Mouse (Mus musculus) adrenal gland, adult 8-10 months (tissue): ENCODE data around the gene Bean1. TPM values are rescaled to one million over a fixed set of nuclear protein-coding genes. Genes with fewer than 3 reads are reported as not detected.

Source experiments
- DNase-seq: peaks from one replicate; pipeline ENCODE4 v3.0.0; 2022
- total RNA-seq, 4 experiments: library from RNA; stranded (reverse); gene quantifications; 2 replicates each; pipeline ENCODE4 v1.2.4; 2022

Gene Bean1
- total RNA-seq, 4 experiments from 2014 or later: 3.3 to 10.8 (median 4.8) TPM

DNA sequence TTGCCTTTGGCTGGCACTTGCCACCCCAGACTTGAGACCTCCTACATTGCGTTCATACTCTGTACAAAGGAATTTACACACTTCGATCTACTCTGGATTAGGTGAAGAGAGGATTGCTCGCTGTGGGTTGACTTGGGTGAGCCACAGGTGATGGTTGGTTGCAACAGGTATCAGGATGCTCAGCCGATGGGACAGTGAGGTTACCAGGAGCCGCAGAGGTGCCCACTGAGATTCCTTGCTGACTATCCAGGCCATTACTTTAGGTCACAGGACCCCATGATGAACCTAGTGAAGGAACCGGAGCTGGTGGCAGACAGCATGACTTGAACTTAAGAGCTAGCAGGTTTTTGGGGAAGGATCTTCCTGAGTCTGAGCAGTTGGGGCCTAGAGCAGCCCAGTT lies 2.2 kb downstream of the Bean1 start:
- DNase-seq: no peak

DNA sequence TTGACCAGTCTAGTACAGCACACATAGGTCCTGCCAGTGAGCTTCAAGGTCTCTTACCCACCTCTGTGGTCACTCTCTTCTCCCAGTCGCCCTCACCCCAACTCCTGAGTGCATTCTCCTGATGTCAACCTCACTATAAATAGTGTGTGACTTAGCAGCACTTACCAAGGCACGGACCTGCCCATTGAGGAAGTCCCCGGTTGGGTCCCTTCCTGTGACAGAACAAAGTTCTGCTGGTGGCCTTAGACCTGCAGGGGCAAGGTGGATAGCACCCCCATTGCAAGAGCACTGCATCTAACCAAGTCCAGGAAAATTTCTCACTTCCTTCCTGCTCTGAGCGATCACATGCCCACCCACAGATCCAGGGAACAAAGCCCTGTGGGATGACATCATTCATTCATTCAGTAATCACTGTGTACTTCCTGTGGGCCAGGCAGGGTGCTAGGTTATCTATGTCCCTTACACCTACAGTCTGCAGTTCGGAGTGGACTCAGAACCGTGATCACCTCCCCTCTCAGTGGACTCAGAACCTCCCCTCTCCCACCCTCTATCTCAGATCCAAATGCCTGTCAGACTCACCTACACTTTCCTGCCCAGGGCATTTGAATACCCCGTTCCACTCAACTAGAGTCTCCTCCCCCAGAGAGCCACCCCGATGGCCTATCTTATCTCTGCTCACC lies 5.7 kb downstream of the Bean1 start:
- no peak for DNase-seq

DNA sequence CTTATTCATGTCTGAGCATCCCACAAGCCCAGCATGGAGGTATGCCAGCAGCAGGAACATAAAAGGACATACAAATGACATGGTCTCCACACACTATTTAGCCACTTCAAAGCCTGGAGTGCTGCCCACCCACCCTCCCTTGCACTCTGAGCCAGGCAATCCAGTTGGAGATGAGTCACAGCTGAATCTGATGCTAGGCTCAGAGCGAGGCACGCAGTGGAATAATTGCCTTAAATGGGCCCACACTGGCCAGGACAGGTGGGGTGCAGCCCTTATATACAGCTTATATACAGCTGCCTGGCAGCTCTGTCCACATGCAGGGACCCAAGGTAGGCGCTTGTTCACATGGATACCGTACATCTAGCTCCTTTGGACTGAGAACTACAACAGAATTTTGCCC lies 6.8 kb downstream of the Bean1 start:
- no peak for DNase-seq

DNA sequence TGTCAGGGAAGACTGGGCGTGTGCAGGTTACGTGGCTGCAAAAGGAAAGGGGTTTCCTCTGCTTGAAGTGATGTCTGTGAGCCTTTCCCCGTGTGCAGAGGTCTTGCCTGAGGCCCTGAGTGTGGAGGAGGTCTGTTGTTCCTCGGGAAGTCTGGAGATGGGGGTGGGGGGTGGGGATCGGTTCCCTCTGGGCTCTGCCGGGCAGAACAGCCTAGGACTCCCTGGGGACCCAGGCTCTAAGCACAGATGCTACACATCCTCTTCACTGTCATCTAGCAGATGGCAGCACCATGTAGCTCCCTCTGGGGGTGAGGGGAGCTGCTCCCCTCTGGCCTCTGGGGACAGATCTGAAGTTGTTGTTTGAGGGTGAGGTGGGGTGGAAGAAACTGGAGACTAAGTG lies 14.7 kb downstream of the Bean1 start:
- DNase-seq: no peak

DNA sequence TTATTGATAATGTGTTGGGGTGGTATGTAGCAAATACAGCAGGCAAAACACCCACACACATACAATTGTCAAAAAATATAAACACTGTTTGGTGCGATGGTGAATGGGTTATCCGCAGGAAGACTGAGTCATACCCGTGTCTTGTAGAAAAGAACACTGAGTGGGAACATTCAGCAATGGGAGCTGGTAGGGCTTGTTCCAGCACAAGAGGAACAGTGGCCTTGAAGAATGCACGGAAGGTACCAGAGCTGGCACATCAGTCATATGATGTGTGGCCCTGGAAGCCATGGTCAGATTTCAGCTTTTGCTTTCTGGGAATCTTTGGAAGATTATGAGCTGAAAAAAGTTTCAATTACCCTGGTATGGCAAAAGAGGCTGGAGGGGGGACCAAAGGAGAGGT lies 16.6 kb downstream of the Bean1 start:
- DNase-seq: no peak

DNA sequence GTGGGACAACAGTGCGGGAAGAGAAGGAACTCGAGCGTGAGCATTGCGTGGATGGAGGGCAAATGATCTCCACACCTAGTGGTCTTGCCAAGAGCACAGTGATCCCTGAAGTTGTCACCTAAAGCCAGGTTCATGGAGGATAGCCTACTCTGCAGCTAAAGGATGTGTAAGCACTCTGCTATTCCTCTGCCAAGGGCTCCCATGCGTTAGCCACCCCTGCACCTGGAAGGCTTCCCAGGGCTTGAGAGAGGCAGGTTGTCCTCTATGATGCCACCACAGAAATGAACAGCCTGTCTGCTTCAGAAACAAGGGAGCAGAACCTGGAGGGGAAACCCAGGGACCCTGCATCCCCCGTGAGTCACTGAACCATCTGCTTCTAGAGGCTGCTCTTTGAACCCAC lies 17.4 kb downstream of the Bean1 start:
- no peak for DNase-seq

DNA sequence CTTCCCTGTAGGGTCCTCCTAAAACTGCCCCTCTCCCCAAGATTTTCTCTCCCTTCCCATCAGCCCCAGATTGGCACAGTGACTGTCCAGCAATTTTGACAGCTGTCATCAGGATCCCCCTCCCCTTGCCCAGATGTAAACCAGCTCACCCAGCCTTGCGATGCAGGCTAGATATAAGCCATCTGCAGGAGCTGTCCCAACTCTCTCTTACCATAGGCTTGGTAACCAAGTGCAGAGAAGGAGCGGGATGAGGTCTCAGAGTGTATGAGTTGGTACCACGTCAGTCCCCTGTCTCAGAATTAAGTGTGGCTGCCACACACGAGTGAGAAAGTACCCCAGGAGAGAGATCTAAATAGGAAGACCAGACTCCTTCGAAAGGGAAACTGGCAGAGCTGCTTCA lies 18.2 kb downstream of the Bean1 start:
- no peak for DNase-seq

DNA sequence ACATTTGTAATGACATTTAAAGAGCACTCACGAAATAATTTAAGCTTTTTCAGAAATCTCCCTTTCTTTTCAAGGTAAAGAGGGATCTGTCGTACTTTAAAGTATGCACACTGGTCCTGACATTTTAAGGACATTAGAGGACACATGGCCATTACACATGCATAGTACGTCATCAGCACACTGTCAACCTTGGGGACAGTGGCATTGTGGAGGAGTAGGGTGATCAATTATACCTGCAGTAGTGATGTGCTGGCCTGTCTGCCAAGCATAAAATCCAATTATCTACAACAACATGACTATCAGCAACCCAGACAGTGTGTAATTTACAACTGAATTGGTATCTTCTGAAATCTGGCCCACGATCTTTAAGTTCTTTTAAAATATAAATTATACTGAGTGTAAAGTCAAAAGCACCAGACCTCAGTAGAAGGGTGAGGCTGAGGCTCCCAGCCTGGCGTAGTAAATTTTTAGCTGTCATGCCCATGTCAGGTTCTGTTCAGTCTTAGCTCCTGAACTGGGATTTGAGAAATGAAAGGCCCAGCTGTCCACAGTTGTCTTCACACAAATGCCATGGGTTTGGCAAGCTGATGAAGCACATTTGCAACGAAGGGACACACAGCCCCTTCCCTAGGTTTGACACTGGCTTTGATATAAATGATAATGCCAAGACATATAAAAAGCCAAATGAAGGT lies 20.7 kb downstream of the Bean1 start:
- DNase-seq: peak; percentile 62

DNA sequence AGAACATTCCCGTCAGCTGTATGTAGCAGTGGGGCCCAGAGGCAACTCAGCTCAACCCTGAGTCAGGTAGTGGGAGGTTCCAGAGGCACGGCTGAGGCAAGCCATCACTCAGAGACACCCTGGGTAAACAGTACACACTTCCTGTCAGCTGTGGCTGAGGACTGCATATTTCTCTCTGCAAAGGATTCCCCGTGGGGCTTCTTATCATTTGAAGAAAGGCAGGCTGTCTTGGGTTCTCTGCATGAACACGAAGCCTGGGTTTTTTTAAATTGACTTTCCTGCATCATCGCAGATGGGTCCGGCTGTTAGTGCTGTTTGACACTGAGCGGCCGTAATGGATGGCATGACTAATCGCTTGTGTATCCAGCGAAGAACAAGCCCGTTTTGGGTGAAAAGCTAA lies 21.3 kb downstream of the Bean1 start:
- peak; percentile 37 for DNase-seq

DNA sequence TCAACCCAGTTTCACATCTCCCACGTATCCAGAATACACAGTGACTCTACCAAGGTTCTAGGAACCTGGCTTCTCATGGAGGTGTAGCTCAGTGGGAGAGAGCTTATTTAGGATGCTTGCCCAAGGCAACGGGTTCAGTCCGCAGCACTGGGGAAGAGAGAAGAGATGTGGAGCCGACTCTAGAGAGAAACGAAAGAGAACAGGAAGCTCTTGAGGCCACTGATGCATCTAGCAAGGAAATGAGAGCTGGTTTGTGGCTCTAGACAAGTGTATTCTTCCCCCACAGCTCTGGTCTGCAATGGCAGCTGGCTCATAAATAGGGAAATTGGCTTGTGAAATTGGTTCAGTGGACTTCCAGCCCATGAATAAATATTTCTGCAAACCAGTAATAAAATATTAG lies 29.6 kb downstream of the Bean1 start:
- no peak for DNase-seq

DNA sequence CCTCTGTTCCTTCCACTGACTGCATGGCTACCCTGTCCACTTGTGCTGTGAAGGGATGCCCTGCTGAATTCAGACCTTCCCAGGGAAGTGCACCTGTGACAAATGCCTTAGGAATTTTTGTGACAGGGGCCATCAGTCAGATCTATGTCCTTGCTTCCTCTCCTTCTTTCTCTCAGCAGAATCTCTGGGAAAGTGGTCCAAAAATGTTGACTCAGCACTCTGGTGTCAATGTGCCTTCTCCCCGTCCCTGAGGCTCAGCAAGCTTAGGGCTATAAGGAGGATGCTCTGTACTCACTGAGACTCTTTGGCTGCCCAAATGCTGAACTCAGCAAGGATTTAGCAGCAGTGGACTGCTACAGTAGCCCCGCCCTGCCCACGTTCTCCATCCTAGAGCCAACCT lies 31.4 kb downstream of the Bean1 start:
- DNase-seq: no peak

DNA sequence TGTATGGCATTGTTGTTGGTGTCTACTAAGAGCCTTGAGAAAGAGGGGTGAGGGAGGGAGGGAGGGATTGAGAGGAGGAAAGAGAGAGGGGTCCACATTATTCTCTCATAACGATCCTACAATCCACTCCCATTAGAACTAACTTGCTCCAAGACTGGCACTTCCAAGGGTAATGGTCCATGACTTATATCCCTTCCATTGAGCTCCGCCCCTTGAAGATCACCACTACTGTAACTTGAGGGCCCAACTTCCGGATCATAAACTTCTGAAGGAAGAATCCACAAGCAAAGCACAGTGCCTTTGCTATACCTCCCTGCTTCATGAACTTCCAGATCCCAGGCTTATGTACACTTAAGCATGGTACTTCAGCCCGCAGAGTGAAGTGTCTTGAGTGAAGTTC lies 32.1 kb downstream of the Bean1 start:
- DNase-seq: no peak

DNA sequence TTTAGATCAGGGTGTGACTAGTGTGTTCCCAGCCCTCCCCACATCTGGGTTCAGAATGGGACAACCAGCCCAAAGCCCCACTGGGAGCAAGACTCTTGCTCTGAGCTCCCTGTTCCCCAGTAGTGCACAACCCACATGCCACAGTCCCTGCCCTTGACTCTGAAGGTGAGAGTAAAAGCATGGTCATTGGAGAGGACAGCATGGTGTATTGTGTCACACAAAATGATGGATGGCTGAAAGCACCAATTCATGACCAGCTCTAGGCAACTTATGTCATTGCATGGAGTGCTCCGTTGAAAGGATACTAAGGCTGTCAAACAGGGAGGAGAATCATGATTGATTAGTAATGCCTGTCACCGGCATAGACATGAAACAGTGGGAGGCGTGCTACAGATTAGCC lies 35.0 kb downstream of the Bean1 start:
- DNase-seq: no peak

DNA sequence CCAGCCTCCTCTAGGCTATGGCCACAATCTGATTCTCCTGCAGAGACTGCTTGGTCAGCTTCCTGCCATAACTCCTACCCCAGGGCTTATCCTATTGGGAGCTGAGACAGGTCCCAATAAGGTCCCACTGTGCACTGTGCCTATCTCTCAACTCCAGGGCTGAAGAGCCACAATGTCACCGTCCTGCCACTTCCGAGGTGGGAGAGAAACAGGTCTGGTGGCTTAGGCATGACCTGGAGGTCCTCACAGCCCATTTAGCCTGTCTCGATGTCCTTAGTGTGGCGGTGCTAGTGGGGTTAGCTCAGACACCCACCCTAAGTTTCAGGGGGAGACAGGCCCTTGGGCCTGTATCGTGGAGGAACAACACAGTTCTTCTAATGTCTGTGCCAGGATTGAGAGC lies 47.4 kb downstream of the Bean1 start:
- no peak for DNase-seq

DNA sequence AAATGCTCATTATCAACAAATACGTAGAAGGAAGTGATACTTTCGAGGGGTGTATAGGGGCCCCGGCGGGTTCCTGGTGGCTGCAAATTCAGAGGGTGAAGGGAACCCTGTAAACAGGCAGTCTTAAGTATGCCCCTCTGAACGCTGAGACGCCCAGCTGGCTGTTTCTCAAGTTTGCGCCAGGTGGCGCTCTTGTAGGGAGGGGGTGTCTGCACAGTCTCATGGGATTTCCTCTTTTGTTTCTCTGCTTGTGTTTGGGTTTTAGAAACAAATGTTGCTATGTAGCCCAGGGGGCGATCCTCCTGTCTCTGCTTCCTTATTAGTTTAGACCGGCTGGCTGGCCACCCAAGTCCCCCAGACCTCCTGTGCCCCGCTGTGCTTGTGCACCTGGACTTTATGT lies 48.8 kb downstream of the Bean1 start:
- no peak for DNase-seq

DNA sequence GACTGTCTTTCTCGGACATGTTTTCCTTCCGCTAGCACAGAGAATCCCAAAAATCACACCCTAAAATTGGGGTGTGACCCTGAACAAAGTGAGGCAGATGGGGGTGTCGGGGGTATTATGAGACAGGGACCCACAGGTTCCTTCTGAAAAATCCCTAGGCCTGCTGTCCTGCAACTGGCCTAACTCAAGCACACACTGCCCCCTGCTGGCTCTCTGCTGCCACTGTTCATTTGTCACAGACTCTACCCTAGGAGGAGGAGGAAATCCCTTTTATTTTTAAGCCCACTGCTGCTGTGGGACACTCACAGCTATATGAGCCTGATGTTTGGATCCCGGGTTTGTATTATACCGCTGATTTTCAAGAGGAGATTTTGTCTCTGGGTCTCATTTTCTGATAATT lies 49.6 kb downstream of the Bean1 start:
- DNase-seq: peak; percentile 47

DNA sequence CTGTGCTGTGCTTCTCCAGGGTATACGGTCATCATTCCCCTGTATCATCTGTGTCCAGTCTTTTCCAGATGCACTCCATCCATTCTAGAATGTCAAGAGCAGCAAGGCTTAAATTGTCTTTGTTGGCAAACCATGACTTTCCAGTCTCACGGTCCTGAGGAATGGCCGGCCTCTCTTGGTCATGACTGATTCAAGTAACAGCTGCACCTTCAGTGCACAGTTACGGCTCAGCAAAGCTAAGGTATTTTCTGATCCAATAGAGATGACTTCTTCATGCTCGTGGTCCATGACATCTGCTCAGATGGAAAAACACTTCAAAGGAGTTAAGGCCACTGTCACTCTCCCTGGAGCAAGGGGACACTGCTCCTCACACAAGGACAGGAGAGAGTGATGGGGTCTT lies 56.8 kb downstream of the Bean1 start:
- no peak for DNase-seq

DNA sequence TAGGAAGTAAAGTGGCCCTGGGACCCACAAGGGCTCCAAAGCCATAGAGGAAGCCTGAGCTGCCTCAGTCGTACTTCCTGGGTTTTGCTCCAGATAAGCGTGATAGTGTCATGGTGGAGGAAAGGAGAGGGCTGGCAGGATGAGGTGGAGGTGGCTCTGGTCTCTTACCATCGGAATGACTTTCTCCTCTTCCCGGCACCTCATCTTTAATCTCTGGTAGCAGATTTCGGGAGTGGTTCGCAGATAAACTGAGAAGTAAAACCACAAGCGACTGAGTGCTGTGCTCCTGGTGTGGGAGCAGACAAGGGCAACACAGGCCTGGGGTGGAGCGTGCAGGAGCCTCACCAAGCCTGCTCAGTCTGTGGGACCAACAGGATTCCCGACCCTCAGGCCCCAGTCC lies 60.1 kb downstream of the Bean1 start:
- no peak for DNase-seq

DNA sequence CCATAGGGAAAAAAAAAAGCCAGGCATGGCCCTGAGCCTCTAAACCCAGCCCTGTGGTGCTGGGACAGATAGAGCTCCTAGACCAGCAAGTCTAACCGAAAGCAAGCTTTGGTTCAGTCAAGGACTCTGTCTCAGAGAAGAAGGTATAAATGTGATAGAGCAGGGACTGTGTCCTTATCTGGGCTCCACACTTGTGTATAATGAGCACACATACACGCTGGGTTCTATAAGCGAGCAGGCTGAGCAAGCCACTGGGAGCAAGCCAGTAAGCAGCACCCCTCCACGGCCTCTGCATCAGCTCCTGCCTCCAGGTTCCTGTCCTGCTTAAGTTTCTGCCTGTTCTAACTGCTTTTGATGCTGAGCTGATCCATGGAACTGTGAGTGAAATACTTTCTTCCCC lies 61.8 kb downstream of the Bean1 start:
- DNase-seq: no peak

DNA sequence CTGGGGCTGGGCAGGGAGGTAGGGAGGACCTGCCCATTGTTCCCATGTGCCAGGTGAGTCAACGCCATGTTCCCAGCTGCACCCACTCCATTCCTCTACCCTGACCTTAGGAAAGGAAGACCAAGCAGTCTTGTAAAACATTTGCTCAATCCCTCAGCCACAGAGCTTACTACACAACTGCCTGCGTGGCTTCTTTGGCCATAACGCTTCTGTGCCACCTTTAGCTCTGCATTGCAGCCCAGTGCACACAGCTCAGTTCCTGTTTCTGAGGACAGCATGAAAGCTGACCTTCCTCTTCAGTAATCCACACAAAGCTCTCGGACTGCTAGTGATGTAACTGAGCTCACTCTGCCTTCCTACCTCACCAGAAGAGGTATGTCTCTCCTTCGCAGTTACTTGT lies 62.7 kb downstream of the Bean1 start:
- no peak for DNase-seq

DNA sequence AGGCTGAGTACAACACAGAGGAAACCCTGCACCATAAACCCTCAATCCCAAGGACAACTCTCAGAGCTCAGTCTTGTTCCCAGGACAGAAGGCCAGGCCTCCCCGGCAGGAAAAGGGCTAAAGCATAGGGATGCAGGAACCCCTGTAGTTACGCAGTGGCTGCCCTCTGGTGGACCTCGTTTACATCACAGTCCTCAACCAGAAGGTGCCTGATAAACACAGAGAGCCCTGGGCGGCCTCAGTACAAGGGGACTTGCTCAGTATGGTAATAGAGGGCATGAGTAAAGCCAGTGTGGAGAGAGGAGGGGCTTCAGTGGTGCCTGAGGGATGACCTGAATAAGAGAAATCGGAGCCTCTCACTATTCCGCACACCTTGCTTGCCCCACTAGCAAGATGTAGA lies 64.3 kb downstream of the Bean1 start:
- no peak for DNase-seq

DNA sequence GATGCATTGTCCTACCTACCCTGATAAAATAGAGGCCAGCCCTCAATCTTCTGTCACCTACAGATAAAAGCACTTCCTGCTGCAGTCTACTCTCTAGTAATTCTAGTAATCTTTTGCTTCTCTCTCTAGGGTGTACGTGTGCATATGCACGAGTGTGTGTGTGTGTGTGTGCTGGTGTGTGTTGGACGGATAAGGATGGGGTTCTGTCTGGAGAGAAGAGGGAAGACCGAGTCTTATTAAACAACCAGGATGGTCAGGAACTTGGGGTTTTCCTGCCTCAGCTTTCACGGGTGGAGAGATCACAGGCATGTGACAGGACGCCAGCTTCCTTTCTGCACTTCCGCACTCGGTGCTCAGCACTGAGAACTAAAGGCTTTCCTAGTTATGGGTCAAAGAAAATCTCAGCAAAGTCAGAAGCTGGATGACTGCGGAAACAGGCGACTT lies 69.2 kb downstream of the Bean1 start:
- no peak for DNase-seq

DNA sequence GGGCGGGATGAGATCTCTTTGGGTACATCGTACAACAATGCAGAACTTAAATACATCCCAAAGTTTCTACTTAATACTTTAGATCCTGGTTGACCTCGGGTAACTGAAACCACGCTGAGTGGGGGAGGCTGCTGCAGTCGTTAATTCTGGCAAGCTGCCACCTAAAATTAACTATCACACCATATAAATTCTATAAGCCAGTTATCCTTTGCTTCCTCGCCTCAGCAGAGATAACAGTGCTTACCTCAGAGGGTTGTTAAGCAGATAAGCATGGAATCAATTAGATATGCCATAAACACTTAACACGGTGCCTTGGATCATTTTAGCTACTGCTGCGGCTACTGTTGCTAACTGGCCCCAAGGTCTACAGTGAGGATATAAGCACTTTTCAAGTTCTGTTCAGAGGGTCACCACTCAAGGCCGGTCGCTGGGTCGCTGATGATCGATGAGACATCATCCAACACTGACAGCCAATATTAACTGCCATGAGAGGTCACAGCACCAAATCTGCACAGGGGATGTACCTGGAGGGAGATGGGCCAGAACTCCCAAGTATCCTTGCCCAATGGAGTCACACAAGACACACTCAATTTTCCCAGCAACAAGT lies 71.9 kb downstream of the Bean1 start:
- no peak for DNase-seq

DNA sequence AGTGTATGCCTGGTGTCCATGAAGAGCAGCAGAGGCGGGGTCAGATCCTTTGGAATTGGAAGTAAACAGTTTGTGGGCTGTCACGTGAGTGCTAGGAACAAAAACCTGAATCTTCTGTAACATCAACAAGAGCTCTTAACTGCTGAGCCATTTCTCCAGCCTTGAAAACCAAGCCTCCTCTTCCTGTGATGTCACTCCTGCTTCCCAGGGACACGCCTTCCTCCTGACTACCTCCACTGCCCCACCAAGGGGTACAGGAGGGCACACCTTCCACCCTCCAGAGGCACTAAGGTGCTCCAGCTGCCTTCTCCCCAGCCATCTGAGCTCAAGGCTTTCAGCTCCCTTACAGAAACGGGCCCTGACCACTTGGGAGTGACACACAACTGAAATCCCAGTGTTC lies 76.4 kb downstream of the Bean1 start:
- DNase-seq: no peak
